Mouse (Mus musculus) hindbrain, postnatal 0 days (tissue): ENCODE measurements around the gene Mrln. TPM values are rescaled to one million over a fixed set of nuclear protein-coding genes. Genes with fewer than 3 reads are reported as not detected.

Experiments used
- ATAC-seq: fragments of 200-750 bp; cut with Nextera tagmentation; 2 replicates; pipeline ENCODE4 v1.8.0; 2017; ENCODE audit warnings: mild to moderate bottlenecking, moderate TSS enrichment, moderate library complexity
- DNase-seq: peaks from one replicate; pipeline ENCODE4 v3.0.0-alpha.2; 2015; ENCODE audit warnings: low spot score
- H3K27ac ChIP-seq: fragments of 300-500 bp; sonication (generic); 2 replicates; pipeline ENCODE4 v1.5.1; 2014; ENCODE audit warnings: mild to moderate bottlenecking
- H3K27me3 ChIP-seq: fragments of 300-500 bp; sonication (generic); 2 replicates; pipeline ENCODE4 v1.6.1; 2014; ENCODE audit warnings: low read length, mixed read lengths; ENCODE audit not compliant: insufficient read depth
- H3K36me3 ChIP-seq: fragments of 300-500 bp; sonication (generic); 2 replicates; pipeline ENCODE4 v1.6.1; 2014; ENCODE audit warnings: low read length, mixed read lengths; ENCODE audit not compliant: insufficient read depth
- H3K4me1 ChIP-seq: fragments of 300-500 bp; sonication (generic); 2 replicates; pipeline ENCODE4 v1.6.1; 2014; ENCODE audit warnings: antibody characterized with exemption, low read length, mixed read lengths; ENCODE audit not compliant: insufficient read depth
- H3K4me2 ChIP-seq: fragments of 300-500 bp; sonication (generic); 2 replicates; pipeline ENCODE4 v1.6.1; 2014; ENCODE audit warnings: low read depth, mild to moderate bottlenecking, low read length, moderate library complexity, mixed read lengths
- H3K4me3 ChIP-seq: fragments of 300-500 bp; sonication (generic); 2 replicates; pipeline ENCODE4 v1.5.1; 2014; ENCODE audit warnings: low read length
- H3K9ac ChIP-seq: fragments of 300-500 bp; sonication (generic); replicated peaks from 2 replicates; pipeline ENCODE4 v1.6.1; 2014; ENCODE audit warnings: mild to moderate bottlenecking, low read length, moderate library complexity, mixed read lengths
- H3K9me3 ChIP-seq: fragments of 300-500 bp; sonication (generic); 2 replicates; pipeline ENCODE4 v1.6.1; 2016; ENCODE audit warnings: low read length, mixed read lengths
- CTCF ChIP-seq: IDR thresholded peaks from 2 replicates; pipeline ENCODE4 v1.5.1; 2016; ENCODE audit warnings: antibody characterized with exemption, control low read depth, low read depth
- WGBS: fragments of 180-500 bp; shearing (Covaris S2); extraction: QIAGEN DNeasy Blood & Tissue Kit; methylation state at CpG from one replicate; pipeline ENCODE4 v1.1.7; 2014; 5-methylcytosine and 5-hydroxymethylcytosine counted together
- polyA plus RNA-seq: library from polyadenylated mRNA; unstranded; fragments of >200 nt; fragmentation: Nextera tagmentation; extraction: Ambion mirVana; gene quantifications from 2 replicates; pipeline ENCODE4 v1.2.1, GENCODE M21; 2015
- total RNA-seq: library from RNA; depleted of rRNA; stranded (reverse); fragments of >200 nt; gene quantifications from 2 replicates; pipeline ENCODE4 v1.2.3, GENCODE M21; 2014; rRNA removed

Gene Mrln
- total RNA-seq (5.3 and 6.3 TPM in 2 replicates), polyA plus RNA-seq (3.3 and 3.9 TPM in 2 replicates)

DNA sequence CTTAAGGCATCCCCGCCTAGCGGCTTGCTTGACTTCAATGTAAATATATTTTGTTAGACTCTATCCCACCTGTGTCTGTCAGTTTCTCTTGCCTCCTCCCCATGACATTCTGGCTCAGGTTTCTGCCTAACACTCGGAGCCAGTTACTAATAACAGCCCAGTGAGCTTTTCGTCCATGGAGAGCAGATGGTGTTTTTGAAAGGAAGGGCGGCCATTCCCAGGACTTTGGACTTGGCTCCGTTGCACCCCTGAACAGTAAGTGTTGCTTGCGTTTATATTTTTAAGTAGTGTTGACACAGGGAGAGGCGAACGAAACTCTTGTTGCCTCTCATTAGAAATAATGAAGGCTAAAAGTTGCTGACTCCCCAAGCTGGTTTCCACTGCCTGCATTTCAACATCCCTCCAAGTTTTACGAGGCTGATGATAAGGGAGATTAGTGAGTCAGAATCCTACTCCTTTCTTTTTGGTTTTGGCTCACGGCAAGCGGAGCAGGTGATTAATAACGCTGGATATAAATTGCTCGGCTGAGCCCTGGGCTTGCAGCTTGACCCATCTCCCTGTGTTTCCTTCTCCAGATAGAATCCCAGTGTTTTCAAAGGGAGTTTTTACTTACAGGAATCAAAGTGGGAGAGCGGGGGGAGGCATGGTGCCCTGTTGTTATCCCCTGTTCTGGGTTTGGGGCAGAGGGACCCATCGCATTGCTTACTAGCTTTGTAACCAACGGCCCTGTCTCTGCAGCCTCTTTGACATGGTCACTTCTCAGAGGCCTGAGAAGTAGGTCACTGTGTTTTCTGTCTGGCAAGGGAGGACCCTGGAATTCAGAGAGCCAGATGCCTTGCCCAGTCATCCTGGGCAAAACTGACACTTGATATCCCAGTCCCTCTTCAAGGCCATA, at the start of gene Mrln:
Gene Mrln, plus strand, starts transcription at position 160 of the 895 bp plus-strand sequence.
- ATAC-seq (no peak), DNase-seq (peak; percentile 29)
- Histone ChIP-seq H3K4me2 (peak within 1 kb of the TSS; percentile 16; the same call in 1 of the 2 replicates), H3K4me1 (no peaks in the 10 kb centered on the region; the same call in 1 of the 2 replicates), H3K4me3 (no peak within 1 kb of the TSS), H3K27ac (peak within 1 kb of the TSS; percentile 29; the same call in 1 of the 2 replicates), H3K9ac (peak within 1 kb of the TSS; percentile 21; the same call in 1 of the 2 replicates), H3K9me3 (no peaks in the 10 kb centered on the region), H3K36me3 (no peaks in the 10 kb centered on the region), H3K27me3 (no peaks in the 10 kb centered on the region)
- 44% methylated on average over 17 of the region's 17 CpGs for WGBS
- no peak for TF ChIP-seq CTCF

DNA sequence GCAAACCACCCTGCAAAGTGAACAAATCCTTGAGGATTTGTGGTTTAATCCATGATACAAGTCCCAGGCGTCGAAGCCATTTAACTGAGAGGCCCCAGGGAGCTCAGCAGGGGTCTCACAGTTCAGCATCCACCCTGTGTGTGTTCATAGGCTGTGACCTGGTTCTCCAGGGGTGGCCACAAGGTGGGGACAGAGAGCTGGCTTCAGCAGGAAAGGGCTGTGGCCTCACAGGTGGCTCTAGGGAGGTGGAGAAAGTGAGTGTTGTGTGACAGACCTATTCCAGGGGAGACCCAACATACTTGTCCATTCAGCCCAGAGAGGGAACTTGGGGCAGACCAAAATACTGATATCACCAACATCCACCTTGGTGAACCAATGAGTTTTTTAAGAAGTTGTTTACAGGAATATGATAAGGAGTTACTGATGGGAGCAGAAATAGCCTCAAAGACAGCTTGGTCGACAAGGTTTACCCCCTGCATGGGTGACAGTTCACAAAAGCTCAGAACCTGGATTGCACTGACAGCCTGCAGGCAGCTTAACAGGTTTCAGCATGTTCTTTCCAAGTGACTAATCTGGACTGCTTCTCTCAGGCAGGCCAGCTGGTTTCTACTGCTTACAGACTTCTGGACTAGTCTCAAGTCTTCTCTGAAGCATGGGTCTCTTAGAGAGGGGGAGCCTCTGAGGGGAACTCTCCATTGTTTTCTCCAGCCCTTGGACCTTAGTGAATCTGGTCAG, 47.9 kb upstream of the Mrln start:
- Histone ChIP-seq H3K9ac (no peak overlapping the region), H3K27me3 (no peaks in the 10 kb centered on the region), H3K4me2 (no peak overlapping the region), H3K27ac (no peak overlapping the region), H3K36me3 (peaks cover 18% of the 10 kb centered on the region; the same call in 1 of the 2 replicates), H3K9me3 (no peaks in the 10 kb centered on the region), H3K4me3 (no peak overlapping the region), H3K4me1 (no peaks in the 10 kb centered on the region)
- ATAC-seq (no peak), DNase-seq (no peak)
- TF ChIP-seq CTCF = peak; percentile 54
- WGBS = 70% methylated on average over 3 of the region's 3 CpGs

DNA sequence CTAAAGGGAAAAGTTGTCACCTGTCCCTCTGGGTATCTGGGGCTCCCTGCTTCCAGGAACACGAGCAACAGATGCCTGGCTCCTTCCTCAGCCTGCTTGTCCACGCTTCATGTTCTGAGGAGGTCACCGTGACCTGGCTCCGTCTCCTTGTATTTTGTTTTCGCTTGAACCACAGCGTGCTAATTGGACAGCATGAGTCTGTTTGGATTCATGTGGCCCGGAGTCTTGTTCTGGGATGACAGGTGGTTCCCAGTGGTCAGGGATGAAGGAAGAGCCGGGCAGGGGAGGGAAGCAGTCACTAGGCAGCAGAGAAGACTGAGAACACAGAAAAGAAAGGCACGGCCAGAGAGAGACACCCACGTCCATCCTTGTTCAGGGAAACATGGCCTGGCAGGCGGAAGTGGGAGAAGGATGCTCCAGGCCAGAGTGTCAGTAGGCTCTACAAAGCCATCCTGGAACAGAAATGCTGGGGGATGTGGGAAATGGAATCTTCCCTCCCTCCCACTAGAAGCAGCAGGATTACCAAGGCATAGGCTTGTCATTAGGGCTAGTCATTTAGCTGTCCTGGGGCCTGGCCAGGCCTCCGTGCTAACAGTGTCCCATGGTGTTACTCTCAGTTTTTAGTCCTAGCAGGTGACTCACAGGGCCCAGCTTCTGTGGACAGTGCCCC, 44.7 kb upstream of the Mrln start:
- H3K36me3 ChIP-seq = peaks cover 16% of the 10 kb centered on the region; the same call in 1 of the 2 replicates
- no peaks in the 10 kb centered on the region for H3K27me3 ChIP-seq
- peak overlapping the region; percentile 54; the same call in 1 of the 2 replicates for H3K27ac ChIP-seq
- H3K4me1 ChIP-seq = 0 out of 2 replicates have a peak, but pooled peaks cover 3% of the 10 kb centered on the region
- no peak overlapping the region for H3K9ac ChIP-seq
- no peak overlapping the region for H3K4me3 ChIP-seq
- DNase-seq (no peak), ATAC-seq (0 out of 2 replicates have a peak, but pooled peaks have one; percentile 18)
- no peak for TF ChIP-seq CTCF
- H3K9me3 ChIP-seq = no peaks in the 10 kb centered on the region
- WGBS = 52% methylated on average over 12 of the region's 12 CpGs
- H3K4me2 ChIP-seq = no peak overlapping the region

- Histone ChIP-seq H3K27ac (no peak overlapping the region), H3K4me1 (0 out of 2 replicates have a peak, but pooled peaks cover 3% of the 10 kb centered on the region), H3K9me3 (no peaks in the 10 kb centered on the region), H3K27me3 (no peaks in the 10 kb centered on the region), H3K36me3 (peaks cover 6% of the 10 kb centered on the region; the same call in 1 of the 2 replicates), H3K9ac (no peak overlapping the region), H3K4me3 (no peak overlapping the region), H3K4me2 (no peak overlapping the region)
- 89% methylated on average over 12 of the region's 12 CpGs for WGBS
- TF ChIP-seq CTCF = no peak
- no peak for ATAC-seq
- DNase-seq = no peak
Observed at GRCm38 (mm10) chr10:70160811-70161210, 43.7 kb upstream of the Mrln start.

- Histone ChIP-seq H3K36me3 (peaks cover 4% of the 10 kb centered on the region; the same call in 1 of the 2 replicates), H3K4me2 (no peak overlapping the region), H3K9ac (no peak overlapping the region), H3K27ac (no peak overlapping the region), H3K4me1 (0 out of 2 replicates have a peak, but pooled peaks cover 3% of the 10 kb centered on the region), H3K9me3 (no peaks in the 10 kb centered on the region), H3K27me3 (no peaks in the 10 kb centered on the region), H3K4me3 (no peak overlapping the region)
- ATAC-seq (no peak), DNase-seq (no peak)
- no peak for TF ChIP-seq CTCF
- 88% methylated on average over 14 of the region's 14 CpGs for WGBS
Observed at GRCm38 (mm10) chr10:70161504-70161903, 43.0 kb upstream of the Mrln start.

DNA sequence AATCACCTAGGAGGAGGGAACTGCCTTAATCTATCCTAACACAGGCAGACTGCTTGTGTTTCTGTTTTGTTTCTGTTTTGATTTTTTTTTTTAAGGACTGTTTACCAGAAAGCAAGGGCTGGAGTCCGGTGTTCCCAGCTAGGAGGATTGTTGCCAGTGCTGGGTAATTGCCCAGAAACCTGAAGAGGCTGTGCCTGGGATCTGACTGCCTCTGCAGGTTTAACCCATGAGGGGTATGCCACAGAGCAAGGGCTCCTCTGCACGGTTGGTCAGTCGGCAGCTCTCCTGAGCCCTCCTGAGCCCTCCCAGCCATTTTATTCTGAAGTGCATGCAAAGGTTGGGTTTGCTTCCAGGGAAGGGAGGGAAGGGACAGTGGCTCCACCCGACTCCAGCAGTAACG, 40.8 kb upstream of the Mrln start:
- TF ChIP-seq CTCF = no peak
- Histone ChIP-seq H3K36me3 (peaks cover 6% of the 10 kb centered on the region; the same call in 1 of the 2 replicates), H3K4me3 (no peak overlapping the region), H3K27ac (peak overlapping the region; percentile 26; the same call in 1 of the 2 replicates), H3K9me3 (no peaks in the 10 kb centered on the region), H3K4me2 (no peak overlapping the region), H3K4me1 (0 out of 2 replicates have a peak, but pooled peaks cover 3% of the 10 kb centered on the region), H3K9ac (no peak overlapping the region), H3K27me3 (no peaks in the 10 kb centered on the region)
- DNase-seq = peak; percentile 47
- WGBS = 38% methylated on average over 5 of the region's 5 CpGs
- ATAC-seq = no peak
